Mouse (Mus musculus) kidney, postnatal 10 days (tissue): ENCODE results near the gene Gm21970.
"Not testable (repeated sequence)": the region's sequence is repeated elsewhere in the genome, so short reads cannot be mapped to it uniquely, and the experiment has no call there.

Experiments
- DNase-seq: peaks from one replicate; pipeline ENCODE4 v3.0.0; 2021; ENCODE audit warnings: mixed read lengths

Gene Gm21970

GRCm38 (mm10) chr16:91404828-91405577, 13.5 kb downstream of the Gm21970 start:
- no peak for DNase-seq

GRCm38 (mm10) chr16:91405640-91406584, 14.4 kb downstream of the Gm21970 start, which contains the start of gene Il10rb:
TSS of gene Il10rb (plus strand) at chr16:91406164.
- DNase-seq: peak; percentile 89

GRCm38 (mm10) chr16:91406585-91407220, 15.2 kb downstream of the Gm21970 start:
- DNase-seq: peak; percentile 58

GRCm38 (mm10) chr16:91413102-91413844, 21.8 kb downstream of the Gm21970 start:
- peak; percentile 53 for DNase-seq

GRCm38 (mm10) chr16:91415391-91416189, 24.1 kb downstream of the Gm21970 start:
- DNase-seq: no peak

GRCm38 (mm10) chr16:91416357-91416756, 24.8 kb downstream of the Gm21970 start:
- no peak for DNase-seq

- DNase-seq: no peak
These were observed 25.4 kb downstream of the Gm21970 start for GRCm38 (mm10) chr16:91416938-91417337.

GRCm38 (mm10) chr16:91418531-91418930, 27.0 kb downstream of the Gm21970 start:
- no peak for DNase-seq

- no peak for DNase-seq
These were observed 34.3 kb downstream of the Gm21970 start for GRCm38 (mm10) chr16:91425816-91426215.

- no peak for DNase-seq
These were observed 35.1 kb downstream of the Gm21970 start for GRCm38 (mm10) chr16:91426586-91426985.

- no peak for DNase-seq
These were observed 35.9 kb downstream of the Gm21970 start for GRCm38 (mm10) chr16:91427461-91427860.

- no peak for DNase-seq
These were observed 36.8 kb downstream of the Gm21970 start for GRCm38 (mm10) chr16:91428259-91428865.

GRCm38 (mm10) chr16:91432720-91433328, 41.3 kb downstream of the Gm21970 start:
- no peak for DNase-seq

- DNase-seq: no peak
These were observed 41.9 kb downstream of the Gm21970 start for GRCm38 (mm10) chr16:91433329-91433933.

GRCm38 (mm10) chr16:91434119-91434518, 42.6 kb downstream of the Gm21970 start:
- DNase-seq: no peak

- DNase-seq: no peak
These were observed 46.6 kb downstream of the Gm21970 start for GRCm38 (mm10) chr16:91438081-91438480.

- not testable (repeated sequence) for DNase-seq
These were observed 47.1 kb downstream of the Gm21970 start for GRCm38 (mm10) chr16:91438599-91438998.

GRCm38 (mm10) chr16:91441366-91441765, 49.8 kb downstream of the Gm21970 start:
- peak; percentile 79 for DNase-seq

GRCm38 (mm10) chr16:91441811-91442240, 50.3 kb downstream of the Gm21970 start:
- no peak for DNase-seq

GRCm38 (mm10) chr16:91442446-91442845, 50.9 kb downstream of the Gm21970 start:
- DNase-seq: no peak
